13 mouse cellular contexts compared by ENCODE assay signal in genomic region chr10:78429180-78429579, GRCm38 (mm10).
"Had no signal": no experiment of that assay in that cellular context is flagged by ENCODE, and none has a peak within 500 bp of the region (broad histone marks: within the 10 kb centered on the region; RNA-seq: fewer than 3 reads in every experiment).

No protein-coding gene starts in this region.

- DNase-seq: kidney, adult 9 months; kidney, postnatal 10 days; kidney, postnatal 4 days; lung, embryonic 14.5 days; lung, postnatal 10 days; lung, postnatal 4 days; right cerebral cortex, postnatal 14 days; thymus, adult 2 months; thymus, postnatal 25 days had no signal

- H3K4me3 ChIP-seq: limb, embryonic 15.5 days; liver, embryonic 12.5 days; midbrain, embryonic 12.5 days had no signal

- H3K27me3 ChIP-seq: limb, embryonic 15.5 days; midbrain, embryonic 12.5 days had no signal

- ATAC-seq: liver, embryonic 12.5 days; midbrain, embryonic 16.5 days had no signal

- H3K4me2 ChIP-seq: limb, embryonic 15.5 days; liver, embryonic 12.5 days; lung, embryonic 14.5 days; midbrain, embryonic 12.5 days had no signal
